Mouse (Mus musculus) CH12.LX (cell line): Measurements from ENCODE around the gene Lpcat2. TPM values are rescaled to one million over a fixed set of nuclear protein-coding genes. Genes with fewer than 3 reads are reported as not detected.

Experiments
- DNase-seq: peaks from one replicate; pipeline ENCODE4 v3.0.0-alpha.2; 2013; ENCODE audit errors: extremely low read depth
- H3K27ac ChIP-seq: 2 replicates; pipeline ENCODE4 v1.5.1; 2012; ENCODE audit warnings: low read depth, mild to moderate bottlenecking, control low read depth, moderate library complexity; ENCODE audit not compliant: insufficient read depth
- H3K27me3 ChIP-seq: replicated peaks from 2 replicates; pipeline ENCODE3; 2012; ENCODE audit warnings: inconsistent platforms
- H3K36me3 ChIP-seq, 2 experiments: replicated peaks in 1 of 2; 2 replicates each; pipeline versions ENCODE3 to v1.6.1; 2012; ENCODE audit warnings: inconsistent platforms in 1 of 2, low read length in 1 of 2, mild to moderate bottlenecking in 1 of 2, mixed read lengths in 1 of 2, moderate library complexity in 1 of 2; ENCODE audit not compliant: control insufficient read depth in 1 of 2, insufficient read depth in 1 of 2
- H3K4me1 ChIP-seq, 2 experiments: 2 replicates each; pipeline ENCODE4 v1.6.1; 2012; ENCODE audit warnings: inconsistent platforms in 1 of 2, moderate library complexity in 1 of 2; ENCODE audit not compliant: insufficient read depth in 2 of 2, control insufficient read depth in 1 of 2
- H3K4me2 ChIP-seq: 2 replicates; pipeline ENCODE4 v1.6.1; 2012; ENCODE audit warnings: low read depth, mild to moderate bottlenecking, control low read depth; ENCODE audit not compliant: poor library complexity, insufficient read depth, severe bottlenecking
- H3K4me3 ChIP-seq, 3 experiments: fragments of 150-350 bp in 1 of 3; sonication (generic) in 1 of 3; replicated peaks in 1 of 3; 2 replicates each; pipeline versions ENCODE3 to v1.5.1; 2011 to 2012; ENCODE audit warnings: low read depth in 2 of 3, low read length in 2 of 3, mild to moderate bottlenecking in 2 of 3, moderate library complexity in 2 of 3, control low read depth in 1 of 3, improper control_type of control experiment in 1 of 3, inconsistent platforms in 1 of 3, mixed read lengths in 1 of 3; ENCODE audit not compliant: poor library complexity in 1 of 3
- H3K79me2 ChIP-seq: replicated peaks from 2 replicates; pipeline ENCODE4 v1.6.1; 2012; ENCODE audit warnings: mild to moderate bottlenecking, moderate library complexity; ENCODE audit not compliant: control insufficient read depth, poor library complexity, insufficient read depth, severe bottlenecking; ENCODE audit errors: extremely low read depth
- H3K9ac ChIP-seq: 2 replicates; pipeline ENCODE4 v1.6.1; 2012; ENCODE audit warnings: low read depth, mild to moderate bottlenecking, control low read depth, moderate library complexity; ENCODE audit not compliant: insufficient read depth
- H3K9me3 ChIP-seq: replicated peaks from 2 replicates; pipeline ENCODE3; 2012; ENCODE audit warnings: low read length, inconsistent platforms, mixed read lengths
- BHLHE40 ChIP-seq: IDR thresholded peaks from 2 replicates; pipeline ENCODE4 v1.6.1; 2011; ENCODE audit warnings: mild to moderate bottlenecking, low read depth, low read length, improper control_type of control experiment
- CHD1 ChIP-seq: IDR thresholded peaks from 2 replicates; pipeline ENCODE4 v1.6.1; 2012; ENCODE audit warnings: low read depth, low read length, improper control_type of control experiment, inconsistent platforms
- ELF1 ChIP-seq: IDR thresholded peaks from 2 replicates; pipeline ENCODE4 v1.6.1; 2014; ENCODE audit warnings: low read depth, mild to moderate bottlenecking, inconsistent platforms, low read length, improper control_type of control experiment
- HCFC1 ChIP-seq: IDR thresholded peaks from 2 replicates; pipeline ENCODE4 v1.6.1; 2012; ENCODE audit warnings: low read depth, mild to moderate bottlenecking, inconsistent platforms, low read length, improper control_type of control experiment
- JUN ChIP-seq: IDR thresholded peaks from 2 replicates; pipeline ENCODE4 v1.6.1; 2011; ENCODE audit warnings: low read depth, mild to moderate bottlenecking, low read length, improper control_type of control experiment, moderate library complexity; ENCODE audit not compliant: insufficient read depth
- MAFK ChIP-seq: IDR thresholded peaks from 2 replicates; pipeline ENCODE4 v1.6.1; 2011; ENCODE audit warnings: low read length, improper control_type of control experiment; ENCODE audit not compliant: insufficient replicate concordance
- MEF2A ChIP-seq: IDR thresholded peaks from 2 replicates; pipeline ENCODE4 v1.6.1; 2014; ENCODE audit warnings: low read depth, mild to moderate bottlenecking, inconsistent platforms, low read length, improper control_type of control experiment, borderline replicate concordance
- MXI1 ChIP-seq: IDR thresholded peaks from 2 replicates; pipeline ENCODE4 v1.6.1; 2011; ENCODE audit warnings: mild to moderate bottlenecking, low read depth, low read length, improper control_type of control experiment
- NELFE ChIP-seq: IDR thresholded peaks from 2 replicates; pipeline ENCODE4 v1.6.1; 2011; ENCODE audit warnings: low read depth, low read length, improper control_type of control experiment
- NRF1 ChIP-seq: IDR thresholded peaks from 2 replicates; pipeline ENCODE4 v1.6.1; 2014; ENCODE audit warnings: low read depth, mild to moderate bottlenecking, inconsistent platforms, low read length, improper control_type of control experiment, moderate library complexity
- PAX5 ChIP-seq: IDR thresholded peaks from 2 replicates; pipeline ENCODE4 v1.6.1; 2012; ENCODE audit warnings: low read length, inconsistent platforms, mixed read lengths
- POLR2A ChIP-seq: IDR thresholded peaks from 2 replicates; pipeline ENCODE4 v1.6.1; 2011; ENCODE audit warnings: low read depth, mild to moderate bottlenecking, improper control_type of control experiment, low read length
- RCOR1 ChIP-seq: conservative IDR thresholded peaks from 2 replicates; pipeline ENCODE4 v1.6.1; 2012; ENCODE audit warnings: low read depth, mild to moderate bottlenecking, inconsistent platforms, low read length, improper control_type of control experiment
- SIN3A ChIP-seq: IDR thresholded peaks from 2 replicates; pipeline ENCODE4 v1.6.1; 2012; ENCODE audit warnings: low read length, improper control_type of control experiment, inconsistent platforms
- SMC3 ChIP-seq: IDR thresholded peaks from 2 replicates; pipeline ENCODE4 v1.6.1; 2011; ENCODE audit warnings: low read depth, low read length, improper control_type of control experiment
- TBP ChIP-seq: conservative IDR thresholded peaks from 2 replicates; pipeline ENCODE4 v1.6.1; 2011; ENCODE audit warnings: low read depth, low read length, improper control_type of control experiment
- TCF12 ChIP-seq: IDR thresholded peaks from 2 replicates; pipeline ENCODE4 v1.6.1; 2014; ENCODE audit warnings: low read depth, mild to moderate bottlenecking, inconsistent platforms, low read length, improper control_type of control experiment
- USF2 ChIP-seq: conservative IDR thresholded peaks from 2 replicates; pipeline ENCODE4 v1.6.1; 2011; ENCODE audit warnings: low read depth, low read length, improper control_type of control experiment
- ZC3H11A ChIP-seq: IDR thresholded peaks from 2 replicates; pipeline ENCODE4 v1.6.1; 2012; ENCODE audit warnings: low read depth, mild to moderate bottlenecking, inconsistent platforms, low read length, improper control_type of control experiment
- ZKSCAN1 ChIP-seq: IDR thresholded peaks from 2 replicates; pipeline ENCODE4 v1.6.1; 2012; ENCODE audit warnings: low read depth, inconsistent platforms, low read length, improper control_type of control experiment, borderline replicate concordance
- ZMIZ1 ChIP-seq: IDR thresholded peaks from 2 replicates; pipeline ENCODE4 v1.6.1; 2012; ENCODE audit warnings: low read depth, mild to moderate bottlenecking, inconsistent platforms, low read length, improper control_type of control experiment
- dilution Hi-C: fragments of 300-500 bp; cut with MboI; formaldehyde crosslinking; loops from 2 replicates; pipeline ENCODE4 v1.14.3; 2020; ENCODE audit warnings: low sequenced_read_pairs; ENCODE audit not compliant: extremely low pct_unique_long_range_greater_than_20kb, extremely low pct_ligation_motif_present
- in situ Hi-C: fragments of 300-500 bp; cut with MboI; formaldehyde crosslinking; loops from 3 replicates; pipeline ENCODE4 v1.14.3; 2019; ENCODE audit warnings: low sequenced_read_pairs, low pct_ligation_motif_present, low pct_unique_long_range_greater_than_20kb, mixed read lengths
- polyA plus RNA-seq: library from polyadenylated mRNA; unstranded; fragments of >175 nt; gene quantifications from 2 replicates; pipeline ENCODE4 v1.2.1, GENCODE M21; 2012; ENCODE audit warnings: low read depth; ENCODE audit not compliant: insufficient read length
- total RNA-seq, 2 experiments: library from RNA; depleted of rRNA; stranded (reverse); fragments of 300-350 nt in 1 of 2; fragments of >200 nt in 1 of 2; gene quantifications; 2 replicates each; pipeline ENCODE4 v1.2.3; 2012 to 2014

Gene Lpcat2
- total and polyA plus RNA-seq, 3 experiments = not detected

GRCm38 (mm10) chr8:92938056-92938455 is 82.9 kb downstream of the Lpcat2 start:
- H3K9ac ChIP-seq = no peak overlapping the region
- no peaks in the 10 kb centered on the region for H3K79me2 ChIP-seq
- no peaks in the 10 kb centered on the region for H3K36me3 ChIP-seq
- dilution Hi-C loops (no loop called here), in situ Hi-C loops (no loop called here)
- H3K4me2 ChIP-seq = no peak overlapping the region
- no peak overlapping the region for H3K27ac ChIP-seq
- no peaks in the 10 kb centered on the region for H3K27me3 ChIP-seq
- H3K4me3 ChIP-seq = no peak overlapping the region
- TF ChIP-seq CHD1 (no peak), BHLHE40 (no peak), PAX5 (no peak), ELF1 (no peak), MEF2A (no peak), TCF12 (no peak), TBP (no peak), USF2 (no peak)
- H3K4me1 ChIP-seq = no peaks in the 10 kb centered on the region
- H3K9me3 ChIP-seq = peaks cover 70% of the 10 kb centered on the region
- DNase-seq = no peak

- DNase-seq = no peak
- no peak overlapping the region for H3K4me2 ChIP-seq
- no peaks in the 10 kb centered on the region for H3K27me3 ChIP-seq
- H3K36me3 ChIP-seq = no peaks in the 10 kb centered on the region
- in situ Hi-C loops (no loop called here), dilution Hi-C loops (no loop called here)
- TF ChIP-seq NRF1 = no peak
- no peak for TF ChIP-seq POLR2A
- no peak for TF ChIP-seq JUN
- H3K4me3 ChIP-seq = no peak overlapping the region
- no peaks in the 10 kb centered on the region for H3K4me1 ChIP-seq
- H3K9ac ChIP-seq = no peak overlapping the region
- peaks cover 89% of the 10 kb centered on the region for H3K9me3 ChIP-seq
- H3K79me2 ChIP-seq = no peaks in the 10 kb centered on the region
- no peak overlapping the region for H3K27ac ChIP-seq
These were observed 93.9 kb downstream of the Lpcat2 start for GRCm38 (mm10) chr8:92949071-92949470.

- DNase-seq = no peak
- Histone ChIP-seq H3K4me1 (no peaks in the 10 kb centered on the region), H3K4me3 (no peak overlapping the region), H3K27ac (no peak overlapping the region), H3K4me2 (no peak overlapping the region), H3K9me3 (peaks cover 83% of the 10 kb centered on the region), H3K79me2 (no peaks in the 10 kb centered on the region), H3K36me3 (no peaks in the 10 kb centered on the region), H3K9ac (no peak overlapping the region), H3K27me3 (no peaks in the 10 kb centered on the region)
- in situ Hi-C loops (no loop called here), dilution Hi-C loops (no loop called here)
- TF ChIP-seq ZKSCAN1 (no peak), HCFC1 (no peak), MAFK (no peak), BHLHE40 (no peak), RCOR1 (no peak), ZMIZ1 (no peak), ZC3H11A (no peak), MEF2A (no peak), TBP (no peak), SMC3 (no peak), MXI1 (no peak), JUN (no peak), POLR2A (no peak), NELFE (no peak), SIN3A (no peak), NRF1 (no peak)
These were observed 95.7 kb downstream of the Lpcat2 start for GRCm38 (mm10) chr8:92950639-92951371.
